Mouse (Mus musculus) thymus, postnatal 4 days (tissue): ENCODE results near the gene Cox5a.

Experiments used
- DNase-seq: peaks from one replicate; pipeline ENCODE4 v3.0.0; 2021

The Cox5a gene

GRCm38 (mm10) chr9:57526435-57526834 lies 5.4 kb downstream of the Cox5a start:
- no peak for DNase-seq

- no peak for DNase-seq
Observed at GRCm38 (mm10) chr9:57531946-57532345, 10.9 kb downstream of the Cox5a start.

GRCm38 (mm10) chr9:57536362-57536761 lies 15.3 kb downstream of the Cox5a start:
- DNase-seq = no peak

GRCm38 (mm10) chr9:57537044-57537727 lies 16.1 kb downstream of the Cox5a start, which contains the start of gene Fam219b:
Fam219b (plus strand) TSS chr9:57537528.
- DNase-seq = peak; percentile 91

- DNase-seq = no peak
Observed at GRCm38 (mm10) chr9:57537728-57538181, 16.7 kb downstream of the Cox5a start.

- DNase-seq = no peak
Observed at GRCm38 (mm10) chr9:57539550-57539949, 18.5 kb downstream of the Cox5a start.

- peak; percentile 51 for DNase-seq
Observed at GRCm38 (mm10) chr9:57541312-57541711, 20.2 kb downstream of the Cox5a start.

- no peak for DNase-seq
Observed at GRCm38 (mm10) chr9:57543951-57544350, 22.9 kb downstream of the Cox5a start.

- no peak for DNase-seq
Observed at GRCm38 (mm10) chr9:57547287-57547686, 26.2 kb downstream of the Cox5a start.

- DNase-seq = no peak
Observed at GRCm38 (mm10) chr9:57547869-57548268, 26.8 kb downstream of the Cox5a start.

- DNase-seq = no peak
Observed at GRCm38 (mm10) chr9:57549186-57549585, 28.1 kb downstream of the Cox5a start.

GRCm38 (mm10) chr9:57550126-57550862 lies 29.2 kb downstream of the Cox5a start:
- DNase-seq = no peak

GRCm38 (mm10) chr9:57552139-57552887 lies 31.2 kb downstream of the Cox5a start, which contains the start of gene Mpi:
Mpi (minus strand) TSS chr9:57552763.
- DNase-seq = peak; percentile 76

- DNase-seq = no peak
Observed at GRCm38 (mm10) chr9:57553119-57553518, 32.0 kb downstream of the Cox5a start.

GRCm38 (mm10) chr9:57554753-57555152 lies 33.7 kb downstream of the Cox5a start:
- DNase-seq = no peak

GRCm38 (mm10) chr9:57557215-57557614 lies 36.1 kb downstream of the Cox5a start:
- DNase-seq = no peak

- DNase-seq = no peak
Observed at GRCm38 (mm10) chr9:57558625-57559024, 37.6 kb downstream of the Cox5a start.

- no peak for DNase-seq
Observed at GRCm38 (mm10) chr9:57559568-57559967, 38.5 kb downstream of the Cox5a start.

GRCm38 (mm10) chr9:57560263-57560662 lies 39.2 kb downstream of the Cox5a start:
- no peak for DNase-seq

- peak; percentile 91 for DNase-seq
Observed at GRCm38 (mm10) chr9:57560861-57561710, 40.0 kb downstream of the Cox5a start, which contains the start of gene Scamp2. Scamp2 (plus strand) TSS chr9:57560943.

GRCm38 (mm10) chr9:57561711-57562099 lies 40.6 kb downstream of the Cox5a start:
- DNase-seq = peak; percentile 19

GRCm38 (mm10) chr9:57562896-57563372 lies 41.9 kb downstream of the Cox5a start:
- DNase-seq = no peak
